Mouse (Mus musculus) left cerebral cortex, postnatal 14 days (tissue): ENCODE data around the gene Prrt1. TPM values are rescaled to one million over a fixed set of nuclear protein-coding genes. Genes with fewer than 3 reads are reported as not detected.
A peak's percentile ranks its signal among the peaks of the same experiment; 100 is the strongest.

Source experiments
- DNase-seq, 2 experiments: peaks; one replicate each; pipeline ENCODE4 v3.0.0; 2021 to 2022; ENCODE audit warnings: low spot score in 2 of 2, mixed read lengths in 1 of 2
- intact Hi-C: fragments of 180-260 bp; cut with DNase I; formaldehyde crosslinking; loops from one replicate; pipeline ENCODE4 v1.15.1; 2025
- total RNA-seq, 2 experiments: library from RNA; stranded (reverse); gene quantifications; 2 replicates each; pipeline ENCODE4 v1.2.3; 2021

Prrt1 gene
- total RNA-seq, 2 experiments from 2014 or later = 195 to 228 TPM

GRCm38 (mm10) chr17:34623161-34623560 is 6.2 kb upstream of the Prrt1 start:
- intact Hi-C loops = loop anchor here (10.0 kb wide), 1 partner anchor 178 kb away; no protein-coding TSS in a partner anchor
- DNase-seq = no peak

- intact Hi-C loops = loop anchor here (10.0 kb wide), 1 partner anchor 180 kb away; no protein-coding TSS in a partner anchor
- DNase-seq = no peak
Observed at GRCm38 (mm10) chr17:34624981-34625380, 4.4 kb upstream of the Prrt1 start.

GRCm38 (mm10) chr17:34626062-34626772 is 3.1 kb upstream of the Prrt1 start:
- intact Hi-C loops = loop anchor here (10.0 kb wide), 1 partner anchor 181 kb away; no protein-coding TSS in a partner anchor
- no peak for DNase-seq

- no peak for DNase-seq
- intact Hi-C loops = loop anchor here (10.0 kb wide), 1 partner anchor 182 kb away; no protein-coding TSS in a partner anchor
Observed at GRCm38 (mm10) chr17:34626773-34627092, 2.6 kb upstream of the Prrt1 start.

GRCm38 (mm10) chr17:34627093-34627942 is 2.0 kb upstream of the Prrt1 start:
- peak; percentile 86 to 94 for DNase-seq
- intact Hi-C loops = loop anchor here (10.0 kb wide), 1 partner anchor 183 kb away; no protein-coding TSS in a partner anchor

- intact Hi-C loops = loop anchor here (10.0 kb wide), 1 partner anchor 183 kb away; no protein-coding TSS in a partner anchor
- peak in 1 of 2 experiments; percentile 52 for DNase-seq
Observed at GRCm38 (mm10) chr17:34627943-34628643, 1.2 kb upstream of the Prrt1 start, which contains the start of gene Ppt2. TSS of gene Ppt2 (minus strand) at chr17:34628510.

GRCm38 (mm10) chr17:34628644-34628967 is 727 bp upstream of the Prrt1 start:
- intact Hi-C loops = loop anchor here (10.0 kb wide), 1 partner anchor 184 kb away; no protein-coding TSS in a partner anchor

GRCm38 (mm10) chr17:34629796-34630603 is 667 bp downstream of the Prrt1 start:
- DNase-seq = no peak
- intact Hi-C loops = loop anchor here (10.0 kb wide), 1 partner anchor 185 kb away; no protein-coding TSS in a partner anchor

More at GRCm38 (mm10) chr17:34628644-34628967, 727 bp upstream of the Prrt1 start:
- no peak for DNase-seq

- intact Hi-C loops = no loop called here
- peak in 1 of 2 experiments; percentile 43 for DNase-seq
Observed at GRCm38 (mm10) chr17:34630761-34631301, 1.5 kb downstream of the Prrt1 start.

GRCm38 (mm10) chr17:34631647-34632046 is 2.3 kb downstream of the Prrt1 start:
- intact Hi-C loops = no loop called here
- DNase-seq = no peak

GRCm38 (mm10) chr17:34632261-34632691 is 2.9 kb downstream of the Prrt1 start:
- peak; percentile 83 to 87 for DNase-seq
- intact Hi-C loops = no loop called here

GRCm38 (mm10) chr17:34635671-34636070 is 6.3 kb downstream of the Prrt1 start:
- DNase-seq = no peak
- intact Hi-C loops = no loop called here

GRCm38 (mm10) chr17:34637459-34637858 is 8.1 kb downstream of the Prrt1 start:
- intact Hi-C loops = no loop called here

GRCm38 (mm10) chr17:34639461-34640255 is 10.3 kb downstream of the Prrt1 start:
- intact Hi-C loops = no loop called here
- DNase-seq = no peak

More at GRCm38 (mm10) chr17:34637459-34637858, 8.1 kb downstream of the Prrt1 start:
- no peak for DNase-seq

GRCm38 (mm10) chr17:34640778-34641601 is 11.7 kb downstream of the Prrt1 start:
- intact Hi-C loops = no loop called here
- peak in 1 of 2 experiments; percentile 58 for DNase-seq

GRCm38 (mm10) chr17:34641945-34642344 is 12.6 kb downstream of the Prrt1 start:
- intact Hi-C loops = no loop called here
- no peak for DNase-seq

- intact Hi-C loops = no loop called here
- no peak for DNase-seq
Observed at GRCm38 (mm10) chr17:34643379-34643778, 14.0 kb downstream of the Prrt1 start.
